Mouse (Mus musculus) layer of hippocampus, adult 9-10 months (tissue): ENCODE results near the gene Mcm7.

Experiments used
- DNase-seq: peaks from one replicate; pipeline ENCODE4 v3.0.0; 2022; ENCODE audit warnings: low spot score

Gene Mcm7

DNA sequence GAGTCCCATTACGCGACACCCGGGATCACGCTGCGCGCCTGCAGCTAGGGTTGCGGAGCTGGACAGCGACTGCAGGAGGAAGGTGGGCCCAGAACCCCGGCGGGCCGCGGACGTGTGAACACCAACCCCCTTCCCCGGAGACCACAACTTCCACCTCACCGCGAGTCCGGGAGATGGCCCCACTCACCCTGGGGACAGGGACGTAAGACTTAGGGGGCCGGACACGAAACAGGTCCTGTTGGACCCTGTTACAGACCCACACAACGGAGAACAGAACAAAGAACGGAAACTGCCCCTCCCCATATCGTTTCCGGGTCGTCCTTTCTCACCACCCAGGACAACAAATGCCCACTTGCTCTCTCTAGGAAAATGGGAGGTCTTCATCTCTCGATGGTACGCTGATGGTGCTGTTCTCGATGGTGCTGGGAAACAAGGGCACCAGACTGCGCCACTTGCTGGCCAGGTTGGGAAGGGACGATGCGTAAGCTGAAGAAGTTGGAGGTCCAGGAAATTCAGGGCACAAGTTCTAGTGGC, 16.7 kb downstream of the Mcm7 start, which contains the start of gene Zfp113:
Gene Zfp113 (minus strand): TSS at position 302 of the 534 bp plus-strand sequence.
- peak; percentile 93 for DNase-seq

- DNase-seq, result no peak
These were observed 17.8 kb downstream of the Mcm7 start for GRCm38 (mm10) chr5:138154390-138154789.

GRCm38 (mm10) chr5:138138585-138138984, 33.6 kb downstream of the Mcm7 start:
- no peak for DNase-seq

DNA sequence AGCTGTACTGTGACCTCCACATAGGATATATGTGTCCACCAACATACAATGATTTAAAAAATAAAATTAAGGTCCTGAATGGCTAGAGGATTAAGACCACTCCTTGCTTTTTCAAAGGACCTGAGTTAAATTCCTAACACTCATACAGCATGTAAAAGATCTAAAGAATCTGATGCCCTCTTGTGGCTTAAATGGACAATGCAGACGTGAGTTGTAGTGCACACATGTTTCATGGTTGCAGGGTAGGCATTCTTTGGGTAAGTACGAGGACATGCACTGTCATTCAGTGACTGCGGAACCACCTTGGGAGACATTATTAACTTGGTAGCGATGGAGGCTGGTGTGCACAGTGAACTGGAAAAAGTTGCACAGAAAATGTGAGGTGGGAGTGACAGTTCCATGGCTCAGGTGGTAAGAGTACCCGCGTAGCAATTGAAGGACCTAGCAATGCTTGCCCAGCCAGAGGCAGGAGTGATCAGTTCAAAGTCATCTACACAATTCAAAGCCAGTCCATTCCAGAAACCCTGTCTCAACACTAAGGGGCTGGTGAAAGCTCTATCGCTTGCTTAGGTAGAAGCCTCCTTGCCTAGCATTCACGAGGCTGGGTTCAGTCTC, 34.2 kb downstream of the Mcm7 start:
- no peak for DNase-seq

DNA sequence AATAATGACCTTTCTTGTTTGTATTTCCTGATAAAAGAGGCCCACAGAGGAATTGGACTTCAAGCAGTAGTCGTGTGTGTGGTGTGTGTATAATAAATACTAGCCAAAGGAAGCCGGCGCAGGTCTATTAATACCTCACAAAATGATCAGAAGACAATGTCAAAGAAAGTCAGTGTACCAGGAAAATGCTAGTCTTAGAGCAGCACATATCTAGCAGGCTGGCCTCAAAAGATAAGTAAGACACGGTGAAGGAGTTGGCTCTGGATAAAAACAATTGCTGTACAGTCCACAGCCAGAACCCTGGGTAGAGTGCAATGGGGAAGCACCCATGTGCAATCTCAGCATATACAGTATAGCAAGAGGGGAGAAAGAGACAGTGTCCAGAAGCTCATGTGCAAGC, 35.0 kb downstream of the Mcm7 start:
- no peak for DNase-seq

- DNase-seq, result no peak
These were observed 39.7 kb downstream of the Mcm7 start for GRCm38 (mm10) chr5:138132425-138133064.

GRCm38 (mm10) chr5:138118041-138118440, 54.2 kb downstream of the Mcm7 start:
- no peak for DNase-seq

DNA sequence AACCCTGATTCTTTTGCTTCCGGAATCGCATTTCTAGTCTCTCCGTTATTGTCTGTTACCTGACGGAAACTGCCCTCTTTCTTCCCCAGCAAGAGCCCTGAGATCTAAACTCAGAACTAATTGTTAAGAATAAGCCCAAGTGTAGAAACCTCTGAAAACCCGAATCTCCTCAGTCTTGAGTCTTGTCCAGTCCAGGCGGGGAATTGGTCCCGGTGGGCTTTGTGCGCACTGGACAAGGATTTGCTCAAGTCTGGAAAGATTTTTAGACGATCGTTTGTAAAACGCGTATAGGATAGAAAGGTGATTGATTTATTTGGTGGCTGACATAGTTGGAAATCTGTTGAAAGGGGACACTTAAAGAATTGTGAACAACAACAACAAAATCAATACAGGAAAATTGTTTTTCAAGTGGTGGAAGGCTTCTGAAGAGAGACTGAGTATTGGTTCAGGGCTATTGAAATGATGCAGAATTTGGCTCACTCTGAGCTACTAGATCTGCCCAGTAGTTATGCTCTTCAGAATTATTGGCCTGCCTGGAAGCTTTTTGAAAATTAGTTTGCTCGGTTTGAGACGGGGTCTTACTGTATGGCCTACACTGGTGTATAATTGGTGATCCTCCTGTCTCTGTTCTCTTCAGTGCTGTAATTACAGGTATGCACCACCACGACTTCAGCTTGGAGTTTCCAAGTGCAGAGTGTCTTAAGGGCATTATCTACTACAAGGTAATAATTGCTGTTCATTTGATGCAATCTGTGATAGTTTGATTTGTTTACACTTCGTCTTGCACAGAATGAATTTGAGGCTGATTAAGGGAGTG, 54.8 kb downstream of the Mcm7 start:
- no peak for DNase-seq

GRCm38 (mm10) chr5:138116255-138117198, 55.7 kb downstream of the Mcm7 start, which contains the start of gene Zscan21:
Zscan21 (plus strand) TSS chr5:138116903.
- peak; percentile 50 for DNase-seq
